Mouse (Mus musculus) neural tube, embryonic 13.5 days (tissue): ENCODE data around the gene Bmpr1a. TPM values are rescaled to one million over a fixed set of nuclear protein-coding genes. Genes with fewer than 3 reads are reported as not detected.

Experiments
- polyA plus RNA-seq: library from polyadenylated mRNA; unstranded; fragments of >200 nt; fragmentation: Nextera tagmentation; extraction: Ambion mirVana; gene quantifications from 2 replicates; pipeline ENCODE4 v1.2.1, GENCODE M21; 2015

The Bmpr1a gene
- polyA plus RNA-seq, 1 experiment from 2014 or later: 22.6 TPM

Other genes with a start within 250 kb of the Bmpr1a start
- 5.8 and 6.0 TPM in 2 replicates for gene Shld2, start 192.8 kb downstream of the Bmpr1a start, polyA plus RNA-seq
- gene Glud1, start 192.6 kb downstream of the Bmpr1a start, polyA plus RNA-seq: 109 and 111 TPM in 2 replicates
- gene Fam25c, start 147.9 kb downstream of the Bmpr1a start, polyA plus RNA-seq: not detected in 2 replicates
- gene Sncg, start 128.6 kb downstream of the Bmpr1a start, polyA plus RNA-seq: 641 and 796 TPM in 2 replicates
- gene Mmrn2, start 127.9 kb downstream of the Bmpr1a start, polyA plus RNA-seq: 6.0 and 6.2 TPM in 2 replicates
- not detected in 2 replicates for gene 9230112D13Rik, start 19.5 kb upstream of the Bmpr1a start, polyA plus RNA-seq
- gene Ldb3, start 85.3 kb upstream of the Bmpr1a start, polyA plus RNA-seq: 0.87 and 1.3 TPM in 2 replicates
- gene Opn4, start 96.8 kb upstream of the Bmpr1a start, polyA plus RNA-seq: not detected in 2 replicates
- gene Wapl, start 170.6 kb upstream of the Bmpr1a start, polyA plus RNA-seq: 18.3 and 21.2 TPM in 2 replicates